In genomic region chr15:101295616-101296015, GRCm38 (mm10) we compare ENCODE assay signal across 21 mouse cellular contexts. TPM values are rescaled to one million over a fixed set of nuclear protein-coding genes. Genes with fewer than 3 reads are reported as not detected.
DNase-seq lines count a peak whose midpoint lies in the region; ATAC-seq lines count a peak whose summit lies in the region.
"Had no signal": no experiment of that assay in that cellular context is flagged by ENCODE, and none has a peak within 500 bp of the region (broad histone marks: within the 10 kb centered on the region; RNA-seq: fewer than 3 reads in every experiment).

No protein-coding gene starts in this region.

- peaks cover 44% of the 10 kb centered on the region for H3K4me1 ChIP-seq in heart, embryonic 13.5 days
- H3K4me1 ChIP-seq in kidney, embryonic 16.5 days (ENCODE audit: insufficient read depth, low read length) = peaks cover 38% of the 10 kb centered on the region
- no peaks in the 10 kb centered on the region for H3K4me1 ChIP-seq in midbrain, embryonic 11.5 days (ENCODE audit: control insufficient read depth, insufficient read depth, low read length)
- H3K4me1 ChIP-seq in midbrain, embryonic 10.5 days = peaks cover 10% of the 10 kb centered on the region
- peaks cover 27% of the 10 kb centered on the region for H3K4me1 ChIP-seq in stomach, embryonic 16.5 days (ENCODE audit: control insufficient read depth, insufficient read depth, low read length)
- H3K4me1 ChIP-seq: forebrain, embryonic 15.5 days had no signal

- H3K9ac ChIP-seq in heart, embryonic 13.5 days = no peak overlapping the region
- no peak overlapping the region for H3K9ac ChIP-seq in kidney, embryonic 16.5 days (replicated peaks; ENCODE audit: low read length)
- no peak overlapping the region for H3K9ac ChIP-seq in midbrain, embryonic 11.5 days (ENCODE audit: low read length)
- H3K9ac ChIP-seq in stomach, embryonic 16.5 days (ENCODE audit: low read length) = no peak overlapping the region
- H3K9ac ChIP-seq: forebrain, embryonic 15.5 days; hindbrain, embryonic 13.5 days; liver, embryonic 15.5 days; midbrain, embryonic 13.5 days; neural tube, embryonic 12.5 days had no signal

- 0 out of 2 replicates have a peak overlapping the region, but pooled peaks have one; percentile 3 for H3K27ac ChIP-seq in heart, embryonic 13.5 days (replicated peaks)
- peak overlapping the region; percentile 91 for H3K27ac ChIP-seq in kidney, embryonic 16.5 days (ENCODE audit: low read length)
- no peak overlapping the region for H3K27ac ChIP-seq in midbrain, embryonic 11.5 days (ENCODE audit: low read depth, low read length)
- H3K27ac ChIP-seq in midbrain, embryonic 10.5 days (replicated peaks) = no peak overlapping the region
- peak overlapping the region; percentile 73 for H3K27ac ChIP-seq in stomach, embryonic 16.5 days (ENCODE audit: low read length)
- H3K27ac ChIP-seq: forebrain, embryonic 15.5 days; hindbrain, embryonic 13.5 days; limb, embryonic 13.5 days; liver, embryonic 15.5 days; midbrain, embryonic 13.5 days; neural tube, embryonic 12.5 days had no signal

- no peak for DNase-seq in heart, postnatal 4 days
- no peak for DNase-seq in kidney, adult 18-20 months
- DNase-seq in midbrain, embryonic 11.5 days (ENCODE audit: low spot score, missing footprints) = peak; percentile 51
- DNase-seq in midbrain, embryonic 10.5 days (ENCODE audit: low spot score) = no peak
- DNase-seq: adrenal gland, postnatal 25 days; cerebellum, adult 11 months; cerebellum, postnatal 14 days; embryo, embryonic 11 days; gastrocnemius, postnatal 36 days; right cerebral cortex, adult 18-20 months had no signal

- no peaks in the 10 kb centered on the region for H3K27me3 ChIP-seq in heart, embryonic 13.5 days (replicated peaks)
- H3K27me3 ChIP-seq in kidney, embryonic 16.5 days (ENCODE audit: insufficient read depth, low read length) = no peaks in the 10 kb centered on the region
- no peaks in the 10 kb centered on the region for H3K27me3 ChIP-seq in midbrain, embryonic 11.5 days (ENCODE audit: control insufficient read depth, insufficient read depth, low read length)
- H3K27me3 ChIP-seq in midbrain, embryonic 10.5 days (ENCODE audit: low read depth, poor library complexity, severe bottlenecking) = no peaks in the 10 kb centered on the region
- no peaks in the 10 kb centered on the region for H3K27me3 ChIP-seq in stomach, embryonic 16.5 days (ENCODE audit: control insufficient read depth, insufficient read depth, low read length)
- H3K27me3 ChIP-seq: CH12.LX; forebrain, embryonic 15.5 days; hindbrain, embryonic 13.5 days; limb, embryonic 13.5 days; liver, embryonic 15.5 days; midbrain, embryonic 13.5 days; neural tube, embryonic 12.5 days had no signal

- 85% methylated on average over 10 of the region's 10 CpGs for WGBS in heart, embryonic 13.5 days
- 87% methylated on average over 10 of the region's 10 CpGs for WGBS in kidney, embryonic 16.5 days
- WGBS in midbrain, embryonic 11.5 days = 91% methylated on average over 10 of the region's 10 CpGs
- WGBS in midbrain, embryonic 10.5 days = 91% methylated on average over 10 of the region's 10 CpGs
- WGBS in stomach, embryonic 16.5 days = 85% methylated on average over 10 of the region's 10 CpGs

- no peak for ATAC-seq in heart, embryonic 13.5 days (ENCODE audit: extremely low read depth, insufficient number of reproducible peaks, low FRiP score, low TSS enrichment)
- no peak for ATAC-seq in kidney, embryonic 16.5 days (ENCODE audit: low FRiP score, low TSS enrichment)
- no peak for ATAC-seq in midbrain, embryonic 11.5 days (ENCODE audit: low FRiP score)
- no peak for ATAC-seq in stomach, embryonic 16.5 days (ENCODE audit: insufficient read depth, low FRiP score)
- ATAC-seq: forebrain, embryonic 15.5 days; midbrain, embryonic 13.5 days had no signal

- no peak overlapping the region for H3K4me3 ChIP-seq in heart, embryonic 13.5 days
- no peak overlapping the region for H3K4me3 ChIP-seq in kidney, embryonic 16.5 days (ENCODE audit: low read length)
- no peak overlapping the region for H3K4me3 ChIP-seq in midbrain, embryonic 11.5 days (ENCODE audit: low read depth, low read length)
- no peak overlapping the region for H3K4me3 ChIP-seq in midbrain, embryonic 10.5 days
- no peak overlapping the region for H3K4me3 ChIP-seq in stomach, embryonic 16.5 days (replicated peaks; ENCODE audit: low read length)
- H3K4me3 ChIP-seq: forebrain, embryonic 15.5 days; hindbrain, embryonic 13.5 days; limb, embryonic 13.5 days; liver, embryonic 15.5 days; midbrain, embryonic 13.5 days; neural tube, embryonic 12.5 days had no signal

- H3K36me3 ChIP-seq in heart, embryonic 13.5 days = peaks cover 17% of the 10 kb centered on the region
- H3K36me3 ChIP-seq in kidney, embryonic 16.5 days (ENCODE audit: insufficient read depth, low read length) = peaks cover 16% of the 10 kb centered on the region
- H3K36me3 ChIP-seq in midbrain, embryonic 11.5 days (ENCODE audit: control insufficient read depth, insufficient read depth, low read length) = no peaks in the 10 kb centered on the region
- H3K36me3 ChIP-seq in midbrain, embryonic 10.5 days = peaks cover 20% of the 10 kb centered on the region
- no peaks in the 10 kb centered on the region for H3K36me3 ChIP-seq in stomach, embryonic 16.5 days (ENCODE audit: control insufficient read depth, insufficient read depth, low read length)

- H3K4me2 ChIP-seq in heart, embryonic 13.5 days = no peak overlapping the region
- H3K4me2 ChIP-seq in kidney, embryonic 16.5 days (replicated peaks; ENCODE audit: low read depth, low read length) = 0 out of 2 replicates have a peak overlapping the region, but pooled peaks have one; percentile 55
- no peak overlapping the region for H3K4me2 ChIP-seq in midbrain, embryonic 11.5 days
- H3K4me2 ChIP-seq in stomach, embryonic 16.5 days (ENCODE audit: low read depth, low read length) = peak overlapping the region; percentile 45; the same call in 1 of the 2 replicates
- H3K4me2 ChIP-seq: forebrain, embryonic 15.5 days; hindbrain, embryonic 13.5 days; limb, embryonic 13.5 days; liver, embryonic 15.5 days; midbrain, embryonic 13.5 days; neural tube, embryonic 12.5 days had no signal

- H3K9me3 ChIP-seq in heart, embryonic 13.5 days = no peaks in the 10 kb centered on the region
- no peaks in the 10 kb centered on the region for H3K9me3 ChIP-seq in kidney, embryonic 16.5 days (ENCODE audit: low read length)
- no peaks in the 10 kb centered on the region for H3K9me3 ChIP-seq in midbrain, embryonic 11.5 days (ENCODE audit: control insufficient read depth, low read length)
- no peaks in the 10 kb centered on the region for H3K9me3 ChIP-seq in midbrain, embryonic 10.5 days (replicated peaks)
- H3K9me3 ChIP-seq in stomach, embryonic 16.5 days (replicated peaks; ENCODE audit: control insufficient read depth, low read length) = no peaks in the 10 kb centered on the region
- H3K9me3 ChIP-seq: forebrain, embryonic 15.5 days; hindbrain, embryonic 13.5 days; limb, embryonic 13.5 days; liver, embryonic 15.5 days; midbrain, embryonic 13.5 days; neural tube, embryonic 12.5 days had no signal

RNA-seq across cellular contexts. Expression of gene 6030408B16Rik, which starts 2.6 kb away (rescaled TPM):
- 2.4 and 3.0 TPM in 2 replicates for polyA plus RNA-seq in heart, embryonic 13.5 days (2015; fragmentation: Nextera tagmentation; extraction: Ambion mirVana)
- 1 to 10 TPM; 4.3 to 4.6 TPM for total RNA-seq in heart, postnatal 4 days (2021)
- polyA plus RNA-seq in kidney, embryonic 16.5 days (2015; fragmentation: Nextera tagmentation; extraction: Ambion mirVana) = 23.2 and 23.9 TPM in 2 replicates
- 0.33 TPM in 1 of 2 replicates, not detected in the other for polyA plus RNA-seq in midbrain, embryonic 11.5 days (2014; fragmentation: Nextera tagmentation; extraction: Ambion mirVana)
- 0.06 and 0.22 TPM in 2 replicates for polyA plus RNA-seq in midbrain, embryonic 10.5 days (2016; fragmentation: Nextera tagmentation; extraction: Ambion mirVana)
- polyA plus RNA-seq in stomach, embryonic 16.5 days (2015; fragmentation: Nextera tagmentation; extraction: Ambion mirVana) = 9.4 and 9.5 TPM in 2 replicates
- polyA plus RNA-seq: large intestine, adult 2 months had no signal

RNA-seq across cellular contexts. Expression of gene Atg101, which starts 11.5 kb away (rescaled TPM):
- polyA plus RNA-seq in heart, embryonic 13.5 days (2015; fragmentation: Nextera tagmentation; extraction: Ambion mirVana) = 50.6 and 56.1 TPM in 2 replicates
- 10 to 100 TPM; 21.7 to 23.3 TPM for total RNA-seq in heart, postnatal 4 days (2021)
- 78.2 and 87.0 TPM in 2 replicates for polyA plus RNA-seq in kidney, embryonic 16.5 days (2015; fragmentation: Nextera tagmentation; extraction: Ambion mirVana)
- polyA plus RNA-seq in midbrain, embryonic 11.5 days (2014; fragmentation: Nextera tagmentation; extraction: Ambion mirVana) = 57.9 and 67.4 TPM in 2 replicates
- polyA plus RNA-seq in midbrain, embryonic 10.5 days (2016; fragmentation: Nextera tagmentation; extraction: Ambion mirVana) = 80.8 TPM in 2 replicates
- polyA plus RNA-seq in stomach, embryonic 16.5 days (2015; fragmentation: Nextera tagmentation; extraction: Ambion mirVana) = 66.9 and 67.0 TPM in 2 replicates

RNA-seq across cellular contexts. Expression of gene Nr4a1, which starts 41.5 kb away (rescaled TPM):
- 10.4 and 10.8 TPM in 2 replicates for polyA plus RNA-seq in heart, embryonic 13.5 days (2015; fragmentation: Nextera tagmentation; extraction: Ambion mirVana)
- 10 to 100 TPM; 48.1 to 49.6 TPM for total RNA-seq in heart, postnatal 4 days (2021)
- 10.8 and 11.9 TPM in 2 replicates for polyA plus RNA-seq in kidney, embryonic 16.5 days (2015; fragmentation: Nextera tagmentation; extraction: Ambion mirVana)
- 1.3 TPM in 2 replicates for polyA plus RNA-seq in midbrain, embryonic 11.5 days (2014; fragmentation: Nextera tagmentation; extraction: Ambion mirVana)
- polyA plus RNA-seq in midbrain, embryonic 10.5 days (2016; fragmentation: Nextera tagmentation; extraction: Ambion mirVana) = 2.8 and 2.9 TPM in 2 replicates
- 12.9 and 13.3 TPM in 2 replicates for polyA plus RNA-seq in stomach, embryonic 16.5 days (2015; fragmentation: Nextera tagmentation; extraction: Ambion mirVana)

Comparison
In these comparisons a context has a peak if more than half of its experiments do, and no peak if none do; other contexts are left out.
1. H3K27ac ChIP-seq: peak in heart, embryonic 13.5 days (single experiment), kidney, embryonic 16.5 days (single experiment) and stomach, embryonic 16.5 days (single experiment); none in midbrain, embryonic 11.5 days (single experiment) and midbrain, embryonic 10.5 days (single experiment).
2. H3K4me2 ChIP-seq: peak in kidney, embryonic 16.5 days (single experiment) and stomach, embryonic 16.5 days (single experiment); none in heart, embryonic 13.5 days (single experiment) and midbrain, embryonic 11.5 days (single experiment).